Comparison of ENCODE assay signal across 28 mouse cellular contexts in genomic region chr17:78983166-78983565, GRCm38 (mm10). TPM values are rescaled to one million over a fixed set of nuclear protein-coding genes. Genes with fewer than 3 reads are reported as not detected.
A peak's percentile ranks its signal among the peaks of the same experiment; 100 is the strongest.
DNase-seq lines count a peak whose midpoint lies in the region; ATAC-seq and TF ChIP-seq lines count a peak whose summit lies in the region.
"Had no signal": no experiment of that assay in that cellular context is flagged by ENCODE, and none has a peak within 500 bp of the region (broad histone marks: within the 10 kb centered on the region; RNA-seq: fewer than 3 reads in every experiment).

No protein-coding gene starts in this region.

- no peak overlapping the region for H3K4me3 ChIP-seq in intestine, postnatal 0 days (ENCODE audit: low read depth, low read length)
- no peak overlapping the region for H3K4me3 ChIP-seq in intestine, embryonic 16.5 days (ENCODE audit: low read length)
- H3K4me3 ChIP-seq in liver, postnatal 0 days (ENCODE audit: low read depth, low read length) = no peak overlapping the region
- H3K4me3 ChIP-seq in liver, embryonic 11.5 days (ENCODE audit: low read depth, low read length) = no peak overlapping the region
- no peak overlapping the region for H3K4me3 ChIP-seq in CH12.LX (replicated peaks in 1 of 3; ENCODE audit: low read depth in 2 of 3, low read length in 2 of 3, poor library complexity in 1 of 3)
- H3K4me3 ChIP-seq: heart, embryonic 15.5 days; hindbrain, embryonic 15.5 days; intestine, embryonic 15.5 days; limb, embryonic 13.5 days; liver, embryonic 15.5 days; midbrain, embryonic 12.5 days; myocyte; neural tube, embryonic 13.5 days had no signal

- TF ChIP-seq CTCF in intestine, postnatal 0 days (IDR thresholded peaks at IDR 0.05; ENCODE audit: low read depth) = peak; percentile 24; the same call in 1 of the 2 replicates
- peak; percentile 29 for TF ChIP-seq CTCF in liver, postnatal 0 days (IDR thresholded peaks at IDR 0.05; ENCODE audit: low read depth)
- peak in 1 of 2 experiments; percentile 36; a peak in 2 of 4 replicates for TF ChIP-seq CTCF in CH12.LX (conservative IDR thresholded peaks at IDR 0.05 in 1 of 2, IDR thresholded peaks at IDR 0.05 in 1 of 2; ENCODE audit: low read depth in 2 of 2, low read length in 2 of 2)

- no peak for ATAC-seq in intestine, postnatal 0 days
- ATAC-seq in intestine, embryonic 16.5 days = no peak
- no peak for ATAC-seq in liver, postnatal 0 days
- no peak for ATAC-seq in liver, embryonic 11.5 days (replicated peaks; ENCODE audit: low FRiP score)
- ATAC-seq: activated CD4-positive, CD25-positive, alpha-beta regulatory T cell, adult 4 months; forebrain, embryonic 14.5 days; intestine, embryonic 15.5 days had no signal

- H3K4me2 ChIP-seq in intestine, postnatal 0 days (replicated peaks; ENCODE audit: low read depth) = no peak overlapping the region
- H3K4me2 ChIP-seq in intestine, embryonic 16.5 days (ENCODE audit: low read depth, low read length) = no peak overlapping the region
- H3K4me2 ChIP-seq in liver, postnatal 0 days (ENCODE audit: low read depth, low read length) = no peak overlapping the region
- no peak overlapping the region for H3K4me2 ChIP-seq in liver, embryonic 11.5 days
- H3K4me2 ChIP-seq in CH12.LX (ENCODE audit: insufficient read depth, low read depth, poor library complexity, severe bottlenecking) = no peak overlapping the region
- H3K4me2 ChIP-seq: heart, embryonic 15.5 days; hindbrain, embryonic 15.5 days; intestine, embryonic 15.5 days; limb, embryonic 13.5 days; liver, embryonic 15.5 days; midbrain, embryonic 12.5 days; neural tube, embryonic 13.5 days had no signal

- TF ChIP-seq RAD21 in CH12.LX (IDR thresholded peaks at IDR 0.05; ENCODE audit: low read depth, low read length) = peak; percentile 48

- no peaks in the 10 kb centered on the region for H3K79me2 ChIP-seq in CH12.LX (replicated peaks; ENCODE audit: control insufficient read depth, extremely low read depth, insufficient read depth, poor library complexity, severe bottlenecking)

- H3K9ac ChIP-seq in intestine, postnatal 0 days (ENCODE audit: low read depth, low read length) = no peak overlapping the region
- no peak overlapping the region for H3K9ac ChIP-seq in intestine, embryonic 16.5 days (ENCODE audit: low read depth, low read length)
- H3K9ac ChIP-seq in liver, postnatal 0 days (replicated peaks) = no peak overlapping the region
- no peak overlapping the region for H3K9ac ChIP-seq in liver, embryonic 11.5 days (ENCODE audit: low read depth, low read length)
- H3K9ac ChIP-seq in CH12.LX (ENCODE audit: insufficient read depth, low read depth) = no peak overlapping the region
- H3K9ac ChIP-seq: heart, embryonic 15.5 days; hindbrain, embryonic 15.5 days; intestine, embryonic 15.5 days; limb, embryonic 13.5 days; liver, embryonic 15.5 days; midbrain, embryonic 12.5 days; neural tube, embryonic 13.5 days had no signal

- H3K4me1 ChIP-seq in intestine, postnatal 0 days (replicated peaks; ENCODE audit: control insufficient read depth, insufficient read depth, low read length) = no peaks in the 10 kb centered on the region
- no peaks in the 10 kb centered on the region for H3K4me1 ChIP-seq in intestine, embryonic 16.5 days (ENCODE audit: control insufficient read depth, insufficient read depth, low read length)
- H3K4me1 ChIP-seq in liver, postnatal 0 days (ENCODE audit: insufficient read depth) = no peaks in the 10 kb centered on the region; the same call in 1 of the 2 replicates
- H3K4me1 ChIP-seq in liver, embryonic 11.5 days (replicated peaks; ENCODE audit: control insufficient read depth, insufficient read depth, low read length) = no peaks in the 10 kb centered on the region
- H3K4me1 ChIP-seq in CH12.LX (ENCODE audit: control insufficient read depth in 1 of 2, insufficient read depth in 2 of 2) = peaks cover 2 to 6% of the 10 kb centered on the region in 2 experiments; a peak in 2 of 4 replicates
- H3K4me1 ChIP-seq: hindbrain, embryonic 15.5 days; intestine, embryonic 15.5 days; midbrain, embryonic 12.5 days had no signal

- no peaks in the 10 kb centered on the region for H3K9me3 ChIP-seq in intestine, postnatal 0 days (ENCODE audit: control insufficient read depth)
- H3K9me3 ChIP-seq in intestine, embryonic 16.5 days (ENCODE audit: control insufficient read depth, low read length) = no peaks in the 10 kb centered on the region
- no peaks in the 10 kb centered on the region for H3K9me3 ChIP-seq in liver, postnatal 0 days (ENCODE audit: low read length)
- H3K9me3 ChIP-seq in liver, embryonic 11.5 days (ENCODE audit: control insufficient read depth, low read length) = no peaks in the 10 kb centered on the region
- no peaks in the 10 kb centered on the region for H3K9me3 ChIP-seq in CH12.LX (replicated peaks; ENCODE audit: low read length)
- H3K9me3 ChIP-seq: heart, embryonic 15.5 days; hindbrain, embryonic 15.5 days; intestine, embryonic 15.5 days; limb, embryonic 13.5 days; liver, embryonic 15.5 days; midbrain, embryonic 12.5 days; neural tube, embryonic 13.5 days had no signal

- in situ Hi-C loops in CH12.LX (cut with MboI; ENCODE audit: low pct_ligation_motif_present, low pct_unique_long_range_greater_than_20kb, low sequenced_read_pairs) = no loop called here

- WGBS in intestine, postnatal 0 days = 93% methylated on average over 8 of the region's 8 CpGs
- 96% methylated on average over 8 of the region's 8 CpGs for WGBS in intestine, embryonic 16.5 days
- WGBS in liver, postnatal 0 days (ENCODE audit: insufficient replicate concordance) = 89% methylated on average over 8 of the region's 8 CpGs
- 94% methylated on average over 8 of the region's 8 CpGs for WGBS in liver, embryonic 11.5 days

- TF ChIP-seq EP300 in liver, postnatal 0 days (IDR thresholded peaks at IDR 0.05; ENCODE audit: low read depth) = no peak
- no peak for TF ChIP-seq EP300 in CH12.LX (IDR thresholded peaks at IDR 0.05; ENCODE audit: low read length)

- peaks cover 10% of the 10 kb centered on the region for H3K36me3 ChIP-seq in intestine, postnatal 0 days (ENCODE audit: control insufficient read depth, insufficient read depth)
- H3K36me3 ChIP-seq in intestine, embryonic 16.5 days (ENCODE audit: control insufficient read depth, insufficient read depth, low read length) = no peaks in the 10 kb centered on the region
- H3K36me3 ChIP-seq in liver, postnatal 0 days (replicated peaks; ENCODE audit: insufficient read depth, low read length) = peaks cover 21% of the 10 kb centered on the region
- H3K36me3 ChIP-seq in liver, embryonic 11.5 days (ENCODE audit: control insufficient read depth, insufficient read depth, low read length) = peaks cover 2% of the 10 kb centered on the region; the same call in 1 of the 2 replicates
- no peaks in the 10 kb centered on the region for H3K36me3 ChIP-seq in CH12.LX (replicated peaks in 1 of 2; ENCODE audit: control insufficient read depth in 1 of 2, insufficient read depth in 1 of 2, low read length in 1 of 2)
- H3K36me3 ChIP-seq: hindbrain, embryonic 15.5 days had no signal

- no peak for TF ChIP-seq POLR2A in CH12.LX (IDR thresholded peaks at IDR 0.05; ENCODE audit: low read depth, low read length)

- no peaks in the 10 kb centered on the region for H3K27me3 ChIP-seq in intestine, postnatal 0 days (replicated peaks; ENCODE audit: control insufficient read depth, insufficient read depth, low read length)
- no peaks in the 10 kb centered on the region for H3K27me3 ChIP-seq in intestine, embryonic 16.5 days (replicated peaks; ENCODE audit: control insufficient read depth, insufficient read depth, low read length)
- no peaks in the 10 kb centered on the region for H3K27me3 ChIP-seq in liver, postnatal 0 days (ENCODE audit: insufficient read depth, low read length)
- H3K27me3 ChIP-seq in liver, embryonic 11.5 days (replicated peaks; ENCODE audit: control insufficient read depth, insufficient read depth, low read length) = no peaks in the 10 kb centered on the region
- no peaks in the 10 kb centered on the region for H3K27me3 ChIP-seq in CH12.LX (replicated peaks)
- H3K27me3 ChIP-seq: heart, embryonic 15.5 days; hindbrain, embryonic 15.5 days; intestine, embryonic 15.5 days; limb, embryonic 13.5 days; liver, embryonic 15.5 days; midbrain, embryonic 12.5 days; neural tube, embryonic 13.5 days had no signal

- H3K27ac ChIP-seq in intestine, postnatal 0 days (ENCODE audit: low read depth, low read length) = no peak overlapping the region
- no peak overlapping the region for H3K27ac ChIP-seq in intestine, embryonic 16.5 days (ENCODE audit: low read length)
- H3K27ac ChIP-seq in liver, postnatal 0 days (ENCODE audit: low read depth) = no peak overlapping the region
- no peak overlapping the region for H3K27ac ChIP-seq in liver, embryonic 11.5 days (ENCODE audit: low read depth, low read length)
- H3K27ac ChIP-seq in CH12.LX (ENCODE audit: insufficient read depth, low read depth) = no peak overlapping the region
- H3K27ac ChIP-seq: heart, embryonic 15.5 days; hindbrain, embryonic 15.5 days; intestine, embryonic 15.5 days; limb, embryonic 13.5 days; liver, embryonic 15.5 days; midbrain, embryonic 12.5 days; neural tube, embryonic 13.5 days had no signal

- dilution Hi-C loops in CH12.LX (cut with MboI; ENCODE audit: extremely low pct_ligation_motif_present, extremely low pct_unique_long_range_greater_than_20kb, low sequenced_read_pairs) = no loop called here

- no peak for DNase-seq in liver, postnatal 0 days
- DNase-seq in liver, embryonic 11.5 days (ENCODE audit: low spot score) = no peak
- DNase-seq in CH12.LX (ENCODE audit: extremely low read depth) = no peak
- peak; percentile 18 for DNase-seq in R1 (ENCODE audit: low read depth, low spot score)
- DNase-seq in c-Kit-positive CD71-positive TER-119-positive erythroid progenitor cells, embryonic 14.5 days (ENCODE audit: low spot score) = no peak
- DNase-seq in right cerebral cortex, postnatal 14 days = no peak
- DNase-seq: adrenal gland, adult 8-10 months; cerebellum, adult 2 months; cerebellum, postnatal 25 days; embryo, embryonic 11 days; gastrocnemius, postnatal 14 days; heart, adult 18-20 months; heart, postnatal 4 days; kidney, postnatal 10 days; retina, postnatal 1 day; thymus, postnatal 25 days had no signal

RNA-seq across cellular contexts. Expression of gene Prkd3, which starts 37.5 kb away (rescaled TPM):
- 9.9 and 11.1 TPM in 2 replicates for polyA plus RNA-seq in intestine, postnatal 0 days (2015; fragmentation: Nextera tagmentation; extraction: Ambion mirVana)
- 21.1 and 21.9 TPM in 2 replicates for polyA plus RNA-seq in intestine, embryonic 16.5 days (2015; fragmentation: Nextera tagmentation; extraction: Ambion mirVana)
- polyA plus RNA-seq in liver, postnatal 0 days (2015; fragmentation: Nextera tagmentation; extraction: Ambion mirVana) = 14.6 and 17.0 TPM in 2 replicates
- polyA plus RNA-seq in liver, embryonic 11.5 days (2014; fragmentation: Nextera tagmentation; extraction: Ambion mirVana) = 21.8 and 24.8 TPM in 2 replicates
- not detected in 2 replicates for total RNA-seq in CH12.LX (2012; rRNA removed)
- total RNA-seq in CH12.LX (2014; rRNA removed) = not detected in 2 replicates
- not detected in 2 replicates for polyA plus RNA-seq in CH12.LX (2012; ENCODE audit: insufficient read length, low read depth)

RNA-seq across cellular contexts. Expression of gene Ndufaf7, which starts 46.2 kb away (rescaled TPM):
- polyA plus RNA-seq in intestine, postnatal 0 days (2015; fragmentation: Nextera tagmentation; extraction: Ambion mirVana) = 24.1 and 29.7 TPM in 2 replicates
- 46.7 and 50.1 TPM in 2 replicates for polyA plus RNA-seq in intestine, embryonic 16.5 days (2015; fragmentation: Nextera tagmentation; extraction: Ambion mirVana)
- 18.8 and 22.2 TPM in 2 replicates for polyA plus RNA-seq in liver, postnatal 0 days (2015; fragmentation: Nextera tagmentation; extraction: Ambion mirVana)
- polyA plus RNA-seq in liver, embryonic 11.5 days (2014; fragmentation: Nextera tagmentation; extraction: Ambion mirVana) = 58.0 and 67.3 TPM in 2 replicates
- total RNA-seq in CH12.LX (2012; rRNA removed) (41.7 and 46.7 TPM in 2 replicates), CH12.LX (2014; rRNA removed) (42.4 and 50.2 TPM in 2 replicates)
- polyA plus RNA-seq in CH12.LX (2012; ENCODE audit: insufficient read length, low read depth) = 54.1 and 68.4 TPM in 2 replicates

RNA-seq across cellular contexts. Expression of gene Cebpz, which starts 46.3 kb away (rescaled TPM):
- polyA plus RNA-seq in intestine, postnatal 0 days (2015; fragmentation: Nextera tagmentation; extraction: Ambion mirVana) = 30.8 and 36.0 TPM in 2 replicates
- 38.9 and 41.7 TPM in 2 replicates for polyA plus RNA-seq in intestine, embryonic 16.5 days (2015; fragmentation: Nextera tagmentation; extraction: Ambion mirVana)
- 32.1 and 34.6 TPM in 2 replicates for polyA plus RNA-seq in liver, postnatal 0 days (2015; fragmentation: Nextera tagmentation; extraction: Ambion mirVana)
- polyA plus RNA-seq in liver, embryonic 11.5 days (2014; fragmentation: Nextera tagmentation; extraction: Ambion mirVana) = 73.8 and 74.0 TPM in 2 replicates
- total RNA-seq in CH12.LX (2012; rRNA removed) = 43.3 and 60.3 TPM in 2 replicates
- total RNA-seq in CH12.LX (2014; rRNA removed) = 61.2 and 71.5 TPM in 2 replicates
- polyA plus RNA-seq in CH12.LX (2012; ENCODE audit: insufficient read length, low read depth) = 70.1 and 86.7 TPM in 2 replicates

Comparison
In these comparisons a context has a peak if more than half of its experiments do, and no peak if none do; other contexts are left out.
1. RNA of gene Prkd3, which starts 37.5 kb away (polyA plus RNA-seq): 21.8 to 24.8 TPM in liver, embryonic 11.5 days, 21.1 to 21.9 TPM in intestine, embryonic 16.5 days, 14.6 to 17.0 TPM in liver, postnatal 0 days and 9.9 to 11.1 TPM in intestine, postnatal 0 days; not detected in CH12.LX; every median in the first group is over 10 times any median in the second.